Mouse (Mus musculus) gastrocnemius, postnatal 4 days (tissue): Measurements from ENCODE around the gene Zfp592. TPM values are rescaled to one million over a fixed set of nuclear protein-coding genes. Genes with fewer than 3 reads are reported as not detected.

Source experiments
- DNase-seq, 2 experiments: peaks; one replicate each; pipeline ENCODE4 v3.0.0; 2021 to 2022; ENCODE audit warnings: low spot score in 2 of 2, mixed read lengths in 2 of 2
- total RNA-seq, 2 experiments: library from RNA; stranded (reverse); gene quantifications; 2 replicates each; pipeline ENCODE4 v1.2.3; 2021

The Zfp592 gene
- total RNA-seq, 2 experiments from 2014 or later, result 18.4 to 20.2 TPM

- DNase-seq, result no peak
These were observed 62.4 kb downstream of the Zfp592 start for GRCm38 (mm10) chr7:81055709-81056370.

GRCm38 (mm10) chr7:81057471-81057870 is 64.0 kb downstream of the Zfp592 start, which contains the start of gene Alpk3:
TSS of gene Alpk3 (plus strand) at chr7:81057600.
- DNase-seq, result peak in 1 of 2 experiments; percentile 30

GRCm38 (mm10) chr7:81057901-81058711 is 64.6 kb downstream of the Zfp592 start:
- no peak for DNase-seq

DNA sequence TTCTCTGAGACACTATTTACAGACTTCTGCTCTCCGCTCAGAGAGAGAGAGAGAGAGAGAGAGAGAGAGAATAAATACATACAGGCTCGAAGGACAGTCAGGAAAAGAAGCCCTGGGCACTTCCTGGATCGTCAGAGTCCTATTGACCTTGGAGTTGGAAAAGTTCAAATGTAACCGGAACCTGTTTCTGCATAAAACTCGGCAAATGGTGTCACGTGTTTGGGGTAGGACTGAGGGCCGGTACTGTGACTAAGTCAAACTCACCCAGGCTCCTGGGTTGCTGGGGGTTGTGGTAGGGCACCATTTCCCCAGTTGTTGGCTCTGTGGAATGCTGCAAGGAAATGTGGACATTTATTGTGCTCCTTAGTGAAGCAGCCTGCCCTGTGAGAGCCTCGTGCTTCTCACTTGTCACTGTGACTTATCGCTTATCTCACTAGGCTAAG is 65.3 kb downstream of the Zfp592 start:
- DNase-seq, result no peak

DNA sequence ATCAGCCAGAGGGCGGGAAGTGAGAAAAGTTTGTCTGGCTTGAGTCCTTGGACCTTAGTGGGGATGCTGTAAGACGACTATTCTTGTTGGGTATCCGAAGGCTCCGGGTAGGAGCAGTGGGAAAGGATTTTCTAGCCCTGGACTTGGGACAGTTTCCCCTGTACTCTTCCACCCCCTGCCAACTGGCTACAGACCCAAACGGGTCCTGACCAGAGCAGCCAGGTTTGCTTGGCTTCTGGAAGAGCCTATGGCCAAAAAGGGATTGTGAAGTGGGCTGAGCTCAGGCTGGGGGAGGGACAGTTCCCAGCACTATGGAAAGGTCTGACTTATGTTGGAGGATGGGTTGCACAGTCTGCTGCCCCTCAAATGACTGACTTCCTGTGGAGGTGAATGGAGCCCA is 65.9 kb downstream of the Zfp592 start:
- no peak for DNase-seq

GRCm38 (mm10) chr7:81060908-81061307 is 67.4 kb downstream of the Zfp592 start:
- no peak for DNase-seq

DNA sequence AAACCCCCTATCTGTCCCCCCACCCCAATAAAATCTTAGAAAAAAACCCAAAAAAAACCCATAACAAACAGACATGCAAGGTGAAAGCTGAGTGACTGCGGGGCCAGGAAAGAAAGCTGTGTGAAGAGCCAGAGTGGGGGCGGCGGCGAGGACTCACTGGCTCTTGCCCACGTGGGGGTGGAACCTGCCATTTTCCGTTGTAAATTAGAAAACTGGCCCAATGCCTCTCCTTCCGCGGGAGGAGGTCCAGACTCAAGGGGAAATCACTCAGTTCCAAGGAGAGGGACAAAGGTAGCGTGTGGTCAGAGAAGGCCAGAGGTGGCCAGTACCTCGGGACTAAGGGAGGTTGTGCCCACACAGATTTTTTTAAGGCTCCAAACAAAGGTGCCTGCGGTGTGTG is 68.5 kb downstream of the Zfp592 start:
- DNase-seq, result no peak

- DNase-seq, result no peak
These were observed 69.9 kb downstream of the Zfp592 start for GRCm38 (mm10) chr7:81063332-81063731.

GRCm38 (mm10) chr7:81066714-81067113 is 73.2 kb downstream of the Zfp592 start:
- no peak for DNase-seq

- peak in 1 of 2 experiments; percentile 69 for DNase-seq
These were observed 79.0 kb downstream of the Zfp592 start for GRCm38 (mm10) chr7:81072463-81072862.

- no peak for DNase-seq
These were observed 79.8 kb downstream of the Zfp592 start for GRCm38 (mm10) chr7:81073273-81073672.

- DNase-seq, result no peak
These were observed 81.1 kb downstream of the Zfp592 start for GRCm38 (mm10) chr7:81074546-81074945.

- DNase-seq, result no peak
These were observed 81.8 kb downstream of the Zfp592 start for GRCm38 (mm10) chr7:81075299-81075698.

GRCm38 (mm10) chr7:81075732-81076131 is 82.3 kb downstream of the Zfp592 start:
- no peak for DNase-seq

- no peak for DNase-seq
These were observed 83.5 kb downstream of the Zfp592 start for GRCm38 (mm10) chr7:81077009-81077408.

DNA sequence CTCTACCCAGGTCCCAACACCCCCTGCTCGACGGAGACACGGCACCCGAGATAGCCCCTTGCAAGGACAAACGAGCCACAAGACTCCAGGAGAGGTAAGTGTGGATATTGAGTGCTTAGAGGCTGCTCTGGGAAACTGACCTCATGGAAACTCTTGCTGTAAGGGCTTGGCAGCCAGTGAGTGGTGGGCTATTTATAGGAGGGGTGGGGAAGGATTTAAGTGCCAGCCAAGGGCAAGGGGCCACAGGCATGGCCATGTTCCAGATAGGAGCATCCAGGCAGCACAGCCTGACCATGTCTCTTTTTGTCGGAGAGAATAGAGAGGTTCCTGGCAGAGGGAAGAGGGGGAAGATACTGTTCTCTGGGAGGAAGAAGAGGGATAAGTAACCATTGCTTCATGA is 85.3 kb downstream of the Zfp592 start:
- no peak for DNase-seq

DNA sequence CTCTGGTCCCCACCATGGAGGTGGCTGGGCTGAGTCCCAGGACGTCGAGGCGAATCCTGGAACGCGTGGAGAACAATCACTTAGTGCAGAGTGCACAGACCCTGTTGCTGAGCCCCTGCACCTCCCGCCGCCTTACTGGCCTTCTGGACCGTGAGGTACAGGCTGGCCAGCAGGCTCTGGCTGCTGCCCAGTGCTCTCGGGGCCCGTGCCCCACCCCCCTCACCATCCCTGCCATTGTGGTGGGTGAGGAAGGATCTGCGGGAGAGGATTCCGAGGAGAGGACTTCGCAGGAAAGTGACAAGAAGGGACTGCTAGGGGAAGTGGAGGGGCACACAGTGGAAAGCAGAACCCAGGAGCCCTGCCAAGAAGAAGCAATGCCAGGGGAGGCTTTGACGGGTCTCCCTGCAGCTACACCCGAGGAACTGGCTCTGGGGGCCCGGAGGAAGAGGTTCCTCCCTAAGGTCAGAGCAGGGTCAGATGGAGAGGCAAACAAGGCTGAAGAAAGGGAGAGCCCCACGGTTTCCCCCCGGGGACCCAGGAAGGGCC is 100.0 kb downstream of the Zfp592 start:
- DNase-seq, result no peak

- DNase-seq, result no peak
These were observed 100.8 kb downstream of the Zfp592 start for GRCm38 (mm10) chr7:81094104-81094757.
